Mouse (Mus musculus): ENCODE data around the gene Rbbp5. TPM values are rescaled to one million over a fixed set of nuclear protein-coding genes. Genes with fewer than 3 reads are reported as not detected.

Gene Rbbp5
- polyA plus RNA-seq, 1 experiment, result 9.1 TPM

- Histone ChIP-seq H3K27ac (ENCODE audit: control insufficient read depth, insufficient read depth, low read depth, low read length) (no peak overlapping the region), H3K4me1 (ENCODE audit: control insufficient read depth, insufficient read depth, low read length) (peaks cover 3% of the 10 kb centered on the region; the same call in 1 of the 2 replicates), H3K4me3 (ENCODE audit: control insufficient read depth, low read depth, low read length) (no peak overlapping the region), H3K27me3 (ENCODE audit: control insufficient read depth, insufficient read depth, low read length) (no peaks in the 10 kb centered on the region), H3K36me3 (ENCODE audit: control insufficient read depth, insufficient read depth, low read length) (no peaks in the 10 kb centered on the region)
- TF ChIP-seq CTCF (IDR thresholded peaks at IDR 0.05; ENCODE audit: control insufficient read depth, insufficient read depth, insufficient replicate concordance, low read depth, low read length) (no peak), POLR2A (IDR thresholded peaks at IDR 0.05; ENCODE audit: control insufficient read depth, low read depth, low read length) (no peak)
These were observed 39.6 kb downstream of the Rbbp5 start for GRCm38 (mm10) chr1:132516776-132517175.

GRCm38 (mm10) chr1:132518621-132519020 is 41.5 kb downstream of the Rbbp5 start:
- Histone ChIP-seq H3K27me3 (ENCODE audit: control insufficient read depth, insufficient read depth, low read length) (no peaks in the 10 kb centered on the region), H3K36me3 (ENCODE audit: control insufficient read depth, insufficient read depth, low read length) (no peaks in the 10 kb centered on the region)

GRCm38 (mm10) chr1:132519734-132520133 is 42.6 kb downstream of the Rbbp5 start:
- TF ChIP-seq CTCF (IDR thresholded peaks at IDR 0.05; ENCODE audit: control insufficient read depth, insufficient read depth, insufficient replicate concordance, low read depth, low read length), result no peak
- TF ChIP-seq POLR2A (IDR thresholded peaks at IDR 0.05; ENCODE audit: control insufficient read depth, low read depth, low read length), result no peak
- Histone ChIP-seq H3K4me1 (ENCODE audit: control insufficient read depth, insufficient read depth, low read length) (peaks cover 3% of the 10 kb centered on the region; the same call in 1 of the 2 replicates), H3K27ac (ENCODE audit: control insufficient read depth, insufficient read depth, low read depth, low read length) (no peak overlapping the region)

More at GRCm38 (mm10) chr1:132518621-132519020, 41.5 kb downstream of the Rbbp5 start:
- H3K4me1 ChIP-seq (ENCODE audit: control insufficient read depth, insufficient read depth, low read length), result peaks cover 3% of the 10 kb centered on the region; the same call in 1 of the 2 replicates
- TF ChIP-seq POLR2A (IDR thresholded peaks at IDR 0.05; ENCODE audit: control insufficient read depth, low read depth, low read length) (no peak), CTCF (IDR thresholded peaks at IDR 0.05; ENCODE audit: control insufficient read depth, insufficient read depth, insufficient replicate concordance, low read depth, low read length) (no peak)
- no peak overlapping the region for H3K4me3 ChIP-seq (ENCODE audit: control insufficient read depth, low read depth, low read length)
- no peak overlapping the region for H3K27ac ChIP-seq (ENCODE audit: control insufficient read depth, insufficient read depth, low read depth, low read length)

GRCm38 (mm10) chr1:132520764-132521163 is 43.6 kb downstream of the Rbbp5 start:
- Histone ChIP-seq H3K27ac (ENCODE audit: control insufficient read depth, insufficient read depth, low read depth, low read length) (no peak overlapping the region), H3K27me3 (ENCODE audit: control insufficient read depth, insufficient read depth, low read length) (no peaks in the 10 kb centered on the region), H3K36me3 (ENCODE audit: control insufficient read depth, insufficient read depth, low read length) (no peaks in the 10 kb centered on the region), H3K4me1 (ENCODE audit: control insufficient read depth, insufficient read depth, low read length) (peaks cover 3% of the 10 kb centered on the region; the same call in 1 of the 2 replicates), H3K4me3 (ENCODE audit: control insufficient read depth, low read depth, low read length) (no peak overlapping the region)
- no peak for TF ChIP-seq POLR2A (IDR thresholded peaks at IDR 0.05; ENCODE audit: control insufficient read depth, low read depth, low read length)
- no peak for TF ChIP-seq CTCF (IDR thresholded peaks at IDR 0.05; ENCODE audit: control insufficient read depth, insufficient read depth, insufficient replicate concordance, low read depth, low read length)

More at GRCm38 (mm10) chr1:132519734-132520133, 42.6 kb downstream of the Rbbp5 start:
- Histone ChIP-seq H3K36me3 (ENCODE audit: control insufficient read depth, insufficient read depth, low read length) (no peaks in the 10 kb centered on the region), H3K4me3 (ENCODE audit: control insufficient read depth, low read depth, low read length) (no peak overlapping the region), H3K27me3 (ENCODE audit: control insufficient read depth, insufficient read depth, low read length) (no peaks in the 10 kb centered on the region)

GRCm38 (mm10) chr1:132523048-132523447 is 45.9 kb downstream of the Rbbp5 start:
- no peaks in the 10 kb centered on the region for H3K27me3 ChIP-seq (ENCODE audit: control insufficient read depth, insufficient read depth, low read length)
- TF ChIP-seq POLR2A (IDR thresholded peaks at IDR 0.05; ENCODE audit: control insufficient read depth, low read depth, low read length) (no peak), CTCF (IDR thresholded peaks at IDR 0.05; ENCODE audit: control insufficient read depth, insufficient read depth, insufficient replicate concordance, low read depth, low read length) (no peak)
- H3K27ac ChIP-seq (ENCODE audit: control insufficient read depth, insufficient read depth, low read depth, low read length), result no peak overlapping the region
- H3K4me3 ChIP-seq (ENCODE audit: control insufficient read depth, low read depth, low read length), result peak overlapping the region; percentile 73
- no peaks in the 10 kb centered on the region for H3K36me3 ChIP-seq (ENCODE audit: control insufficient read depth, insufficient read depth, low read length)
- H3K4me1 ChIP-seq (ENCODE audit: control insufficient read depth, insufficient read depth, low read length), result peaks cover 3% of the 10 kb centered on the region; the same call in 1 of the 2 replicates

- TF ChIP-seq CTCF (IDR thresholded peaks at IDR 0.05; ENCODE audit: control insufficient read depth, insufficient read depth, insufficient replicate concordance, low read depth, low read length) (peak; percentile 76; the same call in 1 of the 2 replicates), POLR2A (IDR thresholded peaks at IDR 0.05; ENCODE audit: control insufficient read depth, low read depth, low read length) (no peak)
- H3K4me1 ChIP-seq (ENCODE audit: control insufficient read depth, insufficient read depth, low read length), result peaks cover 3% of the 10 kb centered on the region; the same call in 1 of the 2 replicates
These were observed 46.8 kb downstream of the Rbbp5 start for GRCm38 (mm10) chr1:132523920-132524319.

GRCm38 (mm10) chr1:132525832-132526231 is 48.7 kb downstream of the Rbbp5 start:
- H3K27ac ChIP-seq (ENCODE audit: control insufficient read depth, insufficient read depth, low read depth, low read length), result no peak overlapping the region
- peak; percentile 15; the same call in 1 of the 2 replicates for TF ChIP-seq CTCF (IDR thresholded peaks at IDR 0.05; ENCODE audit: control insufficient read depth, insufficient read depth, insufficient replicate concordance, low read depth, low read length)
- no peak for TF ChIP-seq POLR2A (IDR thresholded peaks at IDR 0.05; ENCODE audit: control insufficient read depth, low read depth, low read length)

More at GRCm38 (mm10) chr1:132523920-132524319, 46.8 kb downstream of the Rbbp5 start:
- Histone ChIP-seq H3K27me3 (ENCODE audit: control insufficient read depth, insufficient read depth, low read length) (no peaks in the 10 kb centered on the region), H3K27ac (ENCODE audit: control insufficient read depth, insufficient read depth, low read depth, low read length) (no peak overlapping the region), H3K4me3 (ENCODE audit: control insufficient read depth, low read depth, low read length) (peak overlapping the region; percentile 73; the same call in 1 of the 2 replicates), H3K36me3 (ENCODE audit: control insufficient read depth, insufficient read depth, low read length) (no peaks in the 10 kb centered on the region)

More at GRCm38 (mm10) chr1:132525832-132526231, 48.7 kb downstream of the Rbbp5 start:
- H3K4me1 ChIP-seq (ENCODE audit: control insufficient read depth, insufficient read depth, low read length), result peaks cover 3% of the 10 kb centered on the region; the same call in 1 of the 2 replicates
- H3K36me3 ChIP-seq (ENCODE audit: control insufficient read depth, insufficient read depth, low read length), result no peaks in the 10 kb centered on the region
- no peak overlapping the region for H3K4me3 ChIP-seq (ENCODE audit: control insufficient read depth, low read depth, low read length)
- H3K27me3 ChIP-seq (ENCODE audit: control insufficient read depth, insufficient read depth, low read length), result no peaks in the 10 kb centered on the region
